Mouse (Mus musculus): Measurements from ENCODE around the gene Hoxb1. TPM values are rescaled to one million over a fixed set of nuclear protein-coding genes. Genes with fewer than 3 reads are reported as not detected.
A peak's percentile ranks its signal among the peaks of the same experiment; 100 is the strongest.

The Hoxb1 gene
- polyA plus RNA-seq, 1 experiment from 2014 or later, result 0.15 TPM

GRCm38 (mm10) chr11:96347717-96348116, 17.8 kb upstream of the Hoxb1 start:
- H3K4me3 ChIP-seq, result no peak overlapping the region
- peaks cover 100% of the 10 kb centered on the region for H3K27me3 ChIP-seq (ENCODE audit: low read depth, poor library complexity, severe bottlenecking)
- H3K36me3 ChIP-seq, result no peaks in the 10 kb centered on the region
- 5% methylated on average over 4 of the region's 4 CpGs for WGBS
- H3K4me1 ChIP-seq, result peaks cover 11% of the 10 kb centered on the region; the same call in 1 of the 2 replicates
- no peak overlapping the region for H3K27ac ChIP-seq (replicated peaks)
- DNase-seq (ENCODE audit: low spot score), result no peak
- H3K9me3 ChIP-seq (replicated peaks), result no peaks in the 10 kb centered on the region

DNA sequence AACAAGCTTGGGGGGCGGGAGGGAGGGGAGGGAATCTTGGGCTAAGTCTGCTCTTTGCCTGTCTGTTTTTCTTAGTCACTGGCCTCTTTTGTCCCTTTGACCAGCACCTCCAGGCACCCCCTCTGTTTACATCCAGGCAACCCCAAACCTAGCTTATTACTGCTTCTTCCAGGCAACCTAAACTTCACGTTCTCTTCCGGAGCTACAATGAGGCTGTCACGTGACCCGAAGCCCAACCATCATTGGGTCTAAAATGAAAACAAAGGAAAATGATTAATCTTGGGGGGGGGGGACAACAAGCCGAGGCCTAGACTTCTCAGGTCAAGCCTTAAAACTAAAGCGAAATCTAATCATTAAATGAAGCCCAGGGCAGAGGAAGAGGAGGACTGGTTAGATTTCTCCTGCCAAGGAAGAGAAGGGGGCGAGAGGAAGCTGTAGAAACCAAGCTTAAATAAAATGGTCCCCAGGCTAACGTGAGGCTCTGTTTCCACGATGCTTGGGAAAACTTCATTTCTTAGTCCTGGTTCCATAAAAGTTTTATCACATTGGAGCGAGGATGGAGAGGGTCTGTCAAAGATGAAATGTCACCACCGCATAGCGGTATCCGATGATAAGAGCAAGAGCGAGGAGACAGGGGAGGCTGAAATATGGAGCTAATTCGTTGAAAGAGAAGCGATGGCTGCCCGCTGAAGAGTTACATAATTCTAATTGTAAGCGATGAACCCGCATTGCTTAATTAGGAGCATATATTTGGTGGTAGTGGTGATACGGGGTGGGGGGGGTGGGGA, 17.2 kb upstream of the Hoxb1 start:
- WGBS, result 2% methylated on average over 21 of the region's 21 CpGs
- no peak for DNase-seq (ENCODE audit: low spot score)
- Histone ChIP-seq H3K36me3 (no peaks in the 10 kb centered on the region), H3K27me3 (ENCODE audit: low read depth, poor library complexity, severe bottlenecking) (peaks cover 100% of the 10 kb centered on the region), H3K4me3 (no peak overlapping the region), H3K9me3 (replicated peaks) (no peaks in the 10 kb centered on the region), H3K27ac (replicated peaks) (no peak overlapping the region), H3K4me1 (peaks cover 18% of the 10 kb centered on the region)

- H3K9me3 ChIP-seq (replicated peaks), result no peaks in the 10 kb centered on the region
- DNase-seq (ENCODE audit: low spot score), result no peak
- 9% methylated on average over 3 of the region's 3 CpGs for WGBS
- H3K27ac ChIP-seq (replicated peaks), result no peak overlapping the region
- H3K4me3 ChIP-seq, result no peak overlapping the region
- H3K4me1 ChIP-seq, result peaks cover 19% of the 10 kb centered on the region
- no peaks in the 10 kb centered on the region for H3K36me3 ChIP-seq
- peaks cover 100% of the 10 kb centered on the region for H3K27me3 ChIP-seq (ENCODE audit: low read depth, poor library complexity, severe bottlenecking)
These were observed 16.6 kb upstream of the Hoxb1 start for GRCm38 (mm10) chr11:96348988-96349387.

GRCm38 (mm10) chr11:96349491-96350340, 15.8 kb upstream of the Hoxb1 start:
- no peak overlapping the region for H3K4me3 ChIP-seq
- under 1% methylated on average over 14 of the region's 14 CpGs for WGBS
- H3K36me3 ChIP-seq, result no peaks in the 10 kb centered on the region
- peak; percentile 52 for DNase-seq (ENCODE audit: low spot score)
- peaks cover 100% of the 10 kb centered on the region for H3K27me3 ChIP-seq (ENCODE audit: low read depth, poor library complexity, severe bottlenecking)
- H3K4me1 ChIP-seq, result peaks cover 23% of the 10 kb centered on the region
- no peak overlapping the region for H3K27ac ChIP-seq (replicated peaks)
- no peaks in the 10 kb centered on the region for H3K9me3 ChIP-seq (replicated peaks)

- no peak for DNase-seq (ENCODE audit: low spot score)
- 2% methylated on average over 2 of the region's 2 CpGs for WGBS
- Histone ChIP-seq H3K36me3 (no peaks in the 10 kb centered on the region), H3K27me3 (ENCODE audit: low read depth, poor library complexity, severe bottlenecking) (peaks cover 100% of the 10 kb centered on the region), H3K4me1 (peaks cover 24% of the 10 kb centered on the region), H3K9me3 (replicated peaks) (no peaks in the 10 kb centered on the region), H3K4me3 (no peak within 1 kb of the TSS), H3K27ac (replicated peaks) (no peak within 1 kb of the TSS)
These were observed 15.3 kb upstream of the Hoxb1 start, which contains the start of gene Hoxb2 for GRCm38 (mm10) chr11:96350341-96350624. TSS of gene Hoxb2 (plus strand) at chr11:96350525.

GRCm38 (mm10) chr11:96350791-96351190, 14.8 kb upstream of the Hoxb1 start:
- Histone ChIP-seq H3K4me3 (no peak overlapping the region), H3K36me3 (no peaks in the 10 kb centered on the region), H3K27ac (replicated peaks) (no peak overlapping the region), H3K4me1 (peaks cover 19% of the 10 kb centered on the region), H3K9me3 (replicated peaks) (no peaks in the 10 kb centered on the region), H3K27me3 (ENCODE audit: low read depth, poor library complexity, severe bottlenecking) (peaks cover 100% of the 10 kb centered on the region)
- WGBS, result 3% methylated on average over 2 of the region's 2 CpGs
- peak; percentile 28 for DNase-seq (ENCODE audit: low spot score)

GRCm38 (mm10) chr11:96351312-96351711, 14.2 kb upstream of the Hoxb1 start:
- H3K27ac ChIP-seq (replicated peaks), result no peak overlapping the region
- 4% methylated on average over 11 of the region's 11 CpGs for WGBS
- no peaks in the 10 kb centered on the region for H3K9me3 ChIP-seq (replicated peaks)
- peaks cover 100% of the 10 kb centered on the region for H3K27me3 ChIP-seq (ENCODE audit: low read depth, poor library complexity, severe bottlenecking)
- no peaks in the 10 kb centered on the region for H3K36me3 ChIP-seq
- no peak overlapping the region for H3K4me3 ChIP-seq
- peaks cover 17% of the 10 kb centered on the region for H3K4me1 ChIP-seq
- DNase-seq (ENCODE audit: low spot score), result peak; percentile 40

DNA sequence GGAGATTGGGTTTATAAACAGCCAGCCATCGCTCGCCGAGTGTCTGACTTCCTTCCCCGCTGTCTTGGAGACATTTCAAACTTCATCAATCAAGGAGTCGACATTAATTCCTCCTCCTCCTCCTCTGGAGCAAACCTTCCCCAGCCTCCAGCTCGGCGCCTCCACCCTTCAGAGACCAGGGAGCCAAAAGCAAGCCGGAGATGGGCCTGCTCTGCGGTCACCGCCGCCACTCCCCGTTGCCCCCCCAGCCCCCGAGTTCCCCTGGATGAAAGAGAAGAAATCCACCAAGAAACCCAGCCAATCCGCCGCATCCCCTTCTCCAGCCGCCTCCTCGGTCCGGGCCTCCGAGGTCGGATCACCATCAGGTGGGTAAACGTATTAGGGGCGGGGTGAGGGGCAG, 13.7 kb upstream of the Hoxb1 start:
- Histone ChIP-seq H3K27me3 (ENCODE audit: low read depth, poor library complexity, severe bottlenecking) (peaks cover 100% of the 10 kb centered on the region), H3K4me3 (no peak overlapping the region; the same call in 1 of the 2 replicates), H3K9me3 (replicated peaks) (no peaks in the 10 kb centered on the region), H3K27ac (replicated peaks) (no peak overlapping the region), H3K36me3 (no peaks in the 10 kb centered on the region), H3K4me1 (peaks cover 17% of the 10 kb centered on the region)
- peak; percentile 47 for DNase-seq (ENCODE audit: low spot score)
- WGBS, result under 1% methylated on average over 22 of the region's 22 CpGs

GRCm38 (mm10) chr11:96352691-96353521, 12.6 kb upstream of the Hoxb1 start:
- Histone ChIP-seq H3K27me3 (ENCODE audit: low read depth, poor library complexity, severe bottlenecking) (peaks cover 100% of the 10 kb centered on the region), H3K27ac (replicated peaks) (no peak overlapping the region), H3K4me3 (peak overlapping the region; percentile 40), H3K36me3 (no peaks in the 10 kb centered on the region), H3K4me1 (peaks cover 17% of the 10 kb centered on the region), H3K9me3 (replicated peaks) (no peaks in the 10 kb centered on the region)
- peak; percentile 81 for DNase-seq (ENCODE audit: low spot score)
- under 1% methylated on average over 75 of the region's 75 CpGs for WGBS

DNA sequence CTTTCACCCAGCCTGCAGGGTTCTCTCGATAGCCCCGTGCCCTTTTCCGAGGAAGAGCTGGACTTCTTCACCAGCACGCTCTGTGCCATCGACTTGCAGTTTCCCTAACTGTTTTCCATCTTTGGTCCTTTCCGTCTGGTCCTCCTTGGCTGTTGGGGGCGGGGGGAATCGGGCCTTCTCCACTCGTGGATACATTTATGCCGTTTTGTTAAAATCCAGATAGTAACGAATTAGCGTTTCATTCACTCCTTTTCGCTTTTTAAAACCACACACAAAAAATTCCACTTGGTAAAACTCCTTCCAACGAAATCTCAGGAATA, 12.1 kb upstream of the Hoxb1 start:
- 1% methylated on average over 14 of the region's 14 CpGs for WGBS
- Histone ChIP-seq H3K4me3 (peak overlapping the region; percentile 40; the same call in 1 of the 2 replicates), H3K4me1 (peaks cover 17% of the 10 kb centered on the region), H3K36me3 (no peaks in the 10 kb centered on the region), H3K9me3 (replicated peaks) (no peaks in the 10 kb centered on the region), H3K27ac (replicated peaks) (no peak overlapping the region), H3K27me3 (ENCODE audit: low read depth, poor library complexity, severe bottlenecking) (peaks cover 100% of the 10 kb centered on the region)
- no peak for DNase-seq (ENCODE audit: low spot score)

DNA sequence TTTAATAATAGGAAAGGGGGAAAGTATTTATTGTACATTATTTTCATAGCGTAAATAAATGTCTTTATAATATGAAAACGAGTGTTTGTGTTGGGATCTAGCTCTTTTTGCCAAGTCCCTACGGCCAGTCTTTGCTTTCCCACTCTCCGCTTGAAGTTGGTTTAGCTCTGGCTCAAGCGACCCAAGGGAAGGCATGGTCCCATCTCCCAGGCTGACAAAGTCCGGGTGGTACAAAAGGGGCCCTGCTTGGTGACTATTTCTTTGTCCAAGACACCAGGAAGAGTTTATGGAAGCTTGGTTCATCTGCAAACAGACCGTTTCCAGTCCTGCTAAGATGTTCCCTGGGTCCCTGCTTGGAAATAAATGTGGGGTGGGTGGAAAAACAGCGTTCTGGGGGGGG, 11.6 kb upstream of the Hoxb1 start:
- Histone ChIP-seq H3K4me3 (peak overlapping the region; percentile 45), H3K27me3 (ENCODE audit: low read depth, poor library complexity, severe bottlenecking) (peaks cover 100% of the 10 kb centered on the region), H3K27ac (replicated peaks) (no peak overlapping the region), H3K36me3 (no peaks in the 10 kb centered on the region), H3K4me1 (peaks cover 17% of the 10 kb centered on the region), H3K9me3 (replicated peaks) (no peaks in the 10 kb centered on the region)
- 2% methylated on average over 8 of the region's 8 CpGs for WGBS
- peak; percentile 63 for DNase-seq (ENCODE audit: low spot score)

GRCm38 (mm10) chr11:96354376-96354775, 11.2 kb upstream of the Hoxb1 start:
- peak overlapping the region; percentile 45 for H3K4me3 ChIP-seq
- peaks cover 17% of the 10 kb centered on the region for H3K4me1 ChIP-seq
- no peak overlapping the region; the same call in 1 of the 2 replicates for H3K27ac ChIP-seq (replicated peaks)
- DNase-seq (ENCODE audit: low spot score), result peak; percentile 75
- under 1% methylated on average over 25 of the region's 25 CpGs for WGBS
- H3K9me3 ChIP-seq (replicated peaks), result no peaks in the 10 kb centered on the region
- H3K36me3 ChIP-seq, result no peaks in the 10 kb centered on the region
- peaks cover 100% of the 10 kb centered on the region for H3K27me3 ChIP-seq (ENCODE audit: low read depth, poor library complexity, severe bottlenecking)

Data from midbrain, embryonic 10.5 days (tissue).